Mouse (Mus musculus) MEL (cell line): ENCODE measurements around the gene Schip1. TPM values are rescaled to one million over a fixed set of nuclear protein-coding genes. Genes with fewer than 3 reads are reported as not detected.

Experiments
- DNase-seq: peaks from one replicate; pipeline ENCODE4 v3.0.0; 2011; ENCODE audit warnings: low read depth, low spot score
- H3K27ac ChIP-seq: 2 replicates; pipeline ENCODE4 v1.5.1; 2012; ENCODE audit warnings: low read depth, mild to moderate bottlenecking, control low read depth, low read length, moderate library complexity; ENCODE audit not compliant: control insufficient read depth
- H3K27me3 ChIP-seq, 2 experiments: fragments of 150-350 bp in 1 of 2; sonication (generic) in 1 of 2; 2 replicates each; pipeline ENCODE4 v1.6.1; 2012; ENCODE audit warnings: low read length in 2 of 2, mild to moderate bottlenecking in 2 of 2, improper control_type of control experiment in 1 of 2, moderate library complexity in 1 of 2; ENCODE audit not compliant: insufficient read depth in 2 of 2, control insufficient read depth in 1 of 2
- H3K36me3 ChIP-seq, 2 experiments: 2 replicates each; pipeline ENCODE4 v1.6.1; 2012 to 2014; ENCODE audit warnings: low read length in 2 of 2, improper control_type of control experiment in 1 of 2, inconsistent platforms in 1 of 2, mild to moderate bottlenecking in 1 of 2; ENCODE audit not compliant: insufficient read depth in 2 of 2, control insufficient read depth in 1 of 2
- H3K4me1 ChIP-seq, 2 experiments: fragments of 150-350 bp in 1 of 2; sonication (generic) in 1 of 2; 2 replicates each; pipeline ENCODE4 v1.6.1; 2012; ENCODE audit warnings: low read length in 2 of 2, improper control_type of control experiment in 1 of 2, mild to moderate bottlenecking in 1 of 2; ENCODE audit not compliant: insufficient read depth in 2 of 2, control insufficient read depth in 1 of 2
- H3K4me3 ChIP-seq, 2 experiments: fragments of 150-350 bp in 1 of 2; sonication (generic) in 1 of 2; 2 replicates each; pipeline ENCODE4 v1.5.1; 2012; ENCODE audit warnings: low read depth in 2 of 2, low read length in 2 of 2, mild to moderate bottlenecking in 2 of 2, moderate library complexity in 2 of 2, control low read depth in 1 of 2, improper control_type of control experiment in 1 of 2; ENCODE audit not compliant: control insufficient read depth in 1 of 2, insufficient read depth in 1 of 2
- H3K79me2 ChIP-seq: 2 replicates; pipeline ENCODE4 v1.6.1; 2012; ENCODE audit warnings: mild to moderate bottlenecking, low read length, moderate library complexity; ENCODE audit not compliant: control insufficient read depth, poor library complexity, insufficient read depth
- H3K9ac ChIP-seq: 2 replicates; pipeline ENCODE4 v1.6.1; 2012; ENCODE audit warnings: low read depth, mild to moderate bottlenecking, control low read depth, low read length, moderate library complexity; ENCODE audit not compliant: control insufficient read depth, poor library complexity, severe bottlenecking
- H3K9me3 ChIP-seq: fragments of 150-350 bp; sonication (generic); replicated peaks from 2 replicates; pipeline ENCODE4 v1.6.1; 2012; ENCODE audit warnings: mild to moderate bottlenecking, low read length, improper control_type of control experiment, moderate library complexity; ENCODE audit not compliant: insufficient read depth
- CHD1 ChIP-seq: IDR thresholded peaks from 2 replicates; pipeline ENCODE4 v1.6.1; 2012; ENCODE audit warnings: low read depth, mild to moderate bottlenecking, inconsistent platforms, low read length, improper control_type of control experiment
- CHD2 ChIP-seq: IDR thresholded peaks from 2 replicates; pipeline ENCODE4 v1.6.1; 2011; ENCODE audit warnings: low read length, improper control_type of control experiment
- CTCF ChIP-seq, 3 experiments: IDR thresholded peaks in 2 of 3; conservative IDR thresholded peaks in 1 of 3; 2 replicates each; pipeline ENCODE4 v1.5.1; 2011 to 2012; ENCODE audit warnings: low read length in 3 of 3, low read depth in 2 of 3, mild to moderate bottlenecking in 2 of 3, improper control_type of control experiment in 1 of 3, inconsistent platforms in 1 of 3, mixed read lengths in 1 of 3, moderate library complexity in 1 of 3; ENCODE audit not compliant: control insufficient read depth in 1 of 3, insufficient read depth in 1 of 3, poor library complexity in 1 of 3, severe bottlenecking in 1 of 3
- E2F4 ChIP-seq: IDR thresholded peaks from 2 replicates; pipeline ENCODE4 v1.6.1; 2011; ENCODE audit warnings: low read depth, low read length, improper control_type of control experiment, borderline replicate concordance
- ETS1 ChIP-seq: IDR thresholded peaks from 2 replicates; pipeline ENCODE4 v1.6.1; 2012; ENCODE audit warnings: low read depth, mild to moderate bottlenecking, inconsistent platforms, low read length, improper control_type of control experiment, moderate library complexity
- GATA1 ChIP-seq: IDR thresholded peaks from 2 replicates; pipeline ENCODE4 v1.6.1; 2011; ENCODE audit warnings: low read depth, low read length, improper control_type of control experiment
- HCFC1 ChIP-seq: IDR thresholded peaks from 2 replicates; pipeline ENCODE4 v1.6.1; 2012; ENCODE audit warnings: low read depth, mild to moderate bottlenecking, inconsistent platforms, low read length, improper control_type of control experiment, moderate library complexity
- KAT2A ChIP-seq: conservative IDR thresholded peaks from 2 replicates; pipeline ENCODE4 v1.6.1; 2012; ENCODE audit warnings: low read depth, low read length, improper control_type of control experiment, inconsistent platforms
- MAFK ChIP-seq: IDR thresholded peaks from 2 replicates; pipeline ENCODE4 v1.6.1; 2011; ENCODE audit warnings: low read depth, mild to moderate bottlenecking, low read length, improper control_type of control experiment, borderline replicate concordance
- MAX ChIP-seq: IDR thresholded peaks from 2 replicates; pipeline ENCODE4 v1.6.1; 2011; ENCODE audit warnings: low read length, improper control_type of control experiment
- MAZ ChIP-seq: IDR thresholded peaks from 2 replicates; pipeline ENCODE4 v1.6.1; 2012; ENCODE audit warnings: low read depth, mild to moderate bottlenecking, inconsistent platforms, low read length, improper control_type of control experiment
- MEF2A ChIP-seq: IDR thresholded peaks from 2 replicates; pipeline ENCODE4 v1.6.1; 2014; ENCODE audit warnings: low read depth, mild to moderate bottlenecking, inconsistent platforms, low read length, improper control_type of control experiment; ENCODE audit not compliant: poor library complexity, insufficient replicate concordance, severe bottlenecking; ENCODE audit errors: extremely low read depth
- MYB ChIP-seq: IDR thresholded peaks from 2 replicates; pipeline ENCODE4 v1.6.1; 2011; ENCODE audit warnings: mild to moderate bottlenecking, low read depth, low read length, improper control_type of control experiment
- NELFE ChIP-seq: IDR thresholded peaks from 2 replicates; pipeline ENCODE4 v1.6.1; 2011; ENCODE audit warnings: low read depth, low read length, improper control_type of control experiment
- POLR2A ChIP-seq, 2 experiments: IDR thresholded peaks; 2 replicates each; pipeline ENCODE4 v1.6.1; 2011 to 2012; ENCODE audit warnings: low read length in 2 of 2, mild to moderate bottlenecking in 2 of 2, control low read depth in 1 of 2, improper control_type of control experiment in 1 of 2, low read depth in 1 of 2, moderate library complexity in 1 of 2; ENCODE audit not compliant: control insufficient read depth in 1 of 2, insufficient read depth in 1 of 2, poor library complexity in 1 of 2
- POLR2AphosphoS2 ChIP-seq: IDR thresholded peaks from 2 replicates; pipeline ENCODE4 v1.6.1; 2011; ENCODE audit warnings: low read length, improper control_type of control experiment
- POLR2AphosphoS5 ChIP-seq: IDR thresholded peaks from 2 replicates; pipeline ENCODE4 v1.6.1; 2012; ENCODE audit warnings: low read depth, borderline replicate concordance, mild to moderate bottlenecking, inconsistent platforms, low read length, moderate library complexity, mixed read lengths
- RCOR1 ChIP-seq: IDR thresholded peaks from 2 replicates; pipeline ENCODE4 v1.6.1; 2012; ENCODE audit warnings: low read depth, mild to moderate bottlenecking, inconsistent platforms, low read length, improper control_type of control experiment
- SMC3 ChIP-seq: IDR thresholded peaks from 2 replicates; pipeline ENCODE4 v1.6.1; 2011; ENCODE audit warnings: low read depth, low read length, improper control_type of control experiment
- TBP ChIP-seq: IDR thresholded peaks from 2 replicates; pipeline ENCODE4 v1.8.0; 2011; ENCODE audit warnings: low read depth, low read length, improper control_type of control experiment
- USF1 ChIP-seq: IDR thresholded peaks from 2 replicates; pipeline ENCODE4 v1.6.1; 2014; ENCODE audit warnings: low read depth, mild to moderate bottlenecking, inconsistent platforms, low read length, improper control_type of control experiment, moderate library complexity
- USF2 ChIP-seq, 2 experiments: IDR thresholded peaks; 2 replicates each; pipeline ENCODE4 v1.6.1; 2011 to 2012; ENCODE audit warnings: improper control_type of control experiment in 2 of 2, low read length in 2 of 2, borderline replicate concordance in 1 of 2, inconsistent platforms in 1 of 2, low read depth in 1 of 2, mild to moderate bottlenecking in 1 of 2; ENCODE audit not compliant: insufficient read depth in 1 of 2
- ZC3H11A ChIP-seq: IDR thresholded peaks from 2 replicates; pipeline ENCODE4 v1.6.1; 2012; ENCODE audit warnings: low read depth, mild to moderate bottlenecking, inconsistent platforms, low read length, improper control_type of control experiment
- polyA plus RNA-seq, 2 experiments: library from polyadenylated mRNA; stranded (reverse) in 1 of 2; unstranded in 1 of 2; fragments of >175 nt in 1 of 2; fragments of >200 nt in 1 of 2; gene quantifications; 2 replicates each; pipeline versions ENCODE4 v1.2.1 to v1.2.4; 2012; ENCODE audit warnings: low replicate concordance in 2 of 2, low read depth in 1 of 2; ENCODE audit not compliant: insufficient read length in 2 of 2, insufficient read depth in 1 of 2, missing spikeins in 1 of 2
- total RNA-seq: library from RNA; depleted of rRNA; stranded (reverse); fragments of 300-350 nt; gene quantifications from 2 replicates; pipeline ENCODE4 v1.2.3, GENCODE M21; 2012

Schip1 gene
- total and polyA plus RNA-seq, 3 experiments, result 10.1 to 12.4 TPM; not detected in 1

DNA sequence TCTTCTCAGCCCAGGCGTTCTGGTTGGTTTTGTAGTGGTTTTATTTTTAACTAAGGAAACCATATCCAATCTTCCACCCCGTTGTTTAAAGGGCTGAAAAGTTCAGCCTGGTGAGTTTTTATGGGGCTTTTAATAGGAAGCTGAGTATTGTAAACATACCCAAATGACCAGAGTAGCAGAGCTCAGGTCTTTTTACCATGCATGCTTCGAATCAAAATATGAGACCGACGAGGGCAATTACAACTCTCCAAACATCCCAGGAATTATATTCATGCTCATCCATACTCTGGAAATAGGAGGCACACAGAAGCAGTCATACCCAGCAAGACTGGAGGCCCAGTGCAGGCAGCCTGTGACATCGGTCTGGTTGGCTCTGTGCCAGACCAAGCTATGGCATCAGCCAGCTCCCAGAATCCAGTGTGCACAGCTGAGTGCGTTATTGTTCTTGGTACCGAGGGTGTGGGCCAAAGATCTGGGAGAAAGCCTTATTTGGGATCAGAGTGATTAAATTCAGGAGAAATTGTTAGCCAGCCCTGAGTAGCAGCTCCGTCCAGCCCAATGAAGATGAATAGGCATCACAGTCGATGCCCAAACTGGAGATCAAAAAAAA lies 530.8 kb downstream of the Schip1 start:
- H3K9me3 ChIP-seq, result no peaks in the 10 kb centered on the region
- no peaks in the 10 kb centered on the region for H3K27me3 ChIP-seq
- no peak overlapping the region for H3K4me3 ChIP-seq
- H3K4me1 ChIP-seq, result no peaks in the 10 kb centered on the region
- no peak for DNase-seq
- H3K27ac ChIP-seq, result no peak overlapping the region
- H3K36me3 ChIP-seq, result no peaks in the 10 kb centered on the region
- TF ChIP-seq MEF2A (no peak), POLR2A (IDR thresholded peaks at IDR 0.05; ENCODE audit: control insufficient read depth in 1 of 2, insufficient read depth in 1 of 2, low read depth in 1 of 2, low read length in 2 of 2, poor library complexity in 1 of 2) (no peak), USF1 (no peak), CHD2 (no peak), HCFC1 (no peak), MAFK (no peak), ETS1 (no peak), USF2 (IDR thresholded peaks at IDR 0.05; ENCODE audit: borderline replicate concordance in 1 of 2, insufficient read depth in 1 of 2, low read depth in 1 of 2, low read length in 2 of 2) (no peak)
- H3K79me2 ChIP-seq, result no peaks in the 10 kb centered on the region
- no peak overlapping the region for H3K9ac ChIP-seq

DNA sequence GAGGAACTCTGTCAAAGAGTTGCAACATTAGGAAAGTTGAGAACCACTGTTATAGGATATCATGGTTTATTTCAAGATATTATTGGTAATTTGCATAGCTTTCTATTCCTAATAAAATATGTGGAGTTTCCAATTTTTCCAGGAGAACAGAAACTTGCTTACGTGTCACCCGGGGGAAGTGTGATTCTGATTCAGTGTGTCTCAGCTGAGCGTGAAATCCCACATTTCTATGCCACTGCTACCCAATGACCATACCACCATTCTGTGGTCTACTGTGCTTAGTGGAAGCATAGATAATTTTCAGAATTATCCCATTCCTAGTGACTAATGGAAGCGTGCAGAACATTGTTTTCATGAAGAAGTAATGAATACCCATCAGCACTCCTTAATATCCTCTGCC lies 532.3 kb downstream of the Schip1 start:
- H3K27me3 ChIP-seq, result no peaks in the 10 kb centered on the region

More for the DNA sequence above, 532.3 kb downstream of the Schip1 start:
- no peak overlapping the region for H3K4me3 ChIP-seq
- no peak for DNase-seq
- H3K9ac ChIP-seq, result no peak overlapping the region
- no peaks in the 10 kb centered on the region for H3K36me3 ChIP-seq
- H3K9me3 ChIP-seq, result no peaks in the 10 kb centered on the region
- H3K4me1 ChIP-seq, result no peaks in the 10 kb centered on the region
- H3K79me2 ChIP-seq, result no peaks in the 10 kb centered on the region
- H3K27ac ChIP-seq, result no peak overlapping the region
- TF ChIP-seq SMC3, result no peak
- no peak for TF ChIP-seq CTCF (IDR thresholded peaks at IDR 0.05 in 2 of 3, conservative IDR thresholded peaks at IDR 0.05 in 1 of 3; ENCODE audit: control insufficient read depth in 1 of 3, insufficient read depth in 1 of 3, low read depth in 2 of 3, low read length in 3 of 3, poor library complexity in 1 of 3, severe bottlenecking in 1 of 3)
- no peak for TF ChIP-seq TBP
- no peak for TF ChIP-seq MAZ
- no peak for TF ChIP-seq USF1
- TF ChIP-seq MAX, result no peak
- TF ChIP-seq POLR2AphosphoS5, result no peak
- TF ChIP-seq E2F4, result no peak
- no peak for TF ChIP-seq USF2 (IDR thresholded peaks at IDR 0.05; ENCODE audit: borderline replicate concordance in 1 of 2, insufficient read depth in 1 of 2, low read depth in 1 of 2, low read length in 2 of 2)
- TF ChIP-seq POLR2AphosphoS2, result no peak
- no peak for TF ChIP-seq NELFE
- TF ChIP-seq CHD2, result no peak
- TF ChIP-seq CHD1, result no peak
- TF ChIP-seq KAT2A, result no peak
- no peak for TF ChIP-seq MAFK
- no peak for TF ChIP-seq GATA1
- no peak for TF ChIP-seq RCOR1
- TF ChIP-seq ZC3H11A, result no peak
- no peak for TF ChIP-seq MYB
